Mouse (Mus musculus) lung, embryonic 15.5 days (tissue): ENCODE measurements around the gene C1qtnf6. TPM values are rescaled to one million over a fixed set of nuclear protein-coding genes. Genes with fewer than 3 reads are reported as not detected.

Source experiments
- ATAC-seq: fragments of 200-750 bp; cut with Nextera tagmentation; 2 replicates; pipeline ENCODE4 v1.8.0; 2017; ENCODE audit warnings: moderate number of reproducible peaks, borderline replicate concordance; ENCODE audit not compliant: low FRiP score, low TSS enrichment; ENCODE audit errors: extremely low read depth
- H3K27ac ChIP-seq: fragments of 300-500 bp; sonication (generic); 2 replicates; pipeline ENCODE4 v1.5.1; 2015; ENCODE audit warnings: moderate library complexity, mild to moderate bottlenecking, inconsistent platforms
- H3K27me3 ChIP-seq: fragments of 300-500 bp; sonication (generic); 2 replicates; pipeline ENCODE4 v1.6.1; 2015; ENCODE audit warnings: inconsistent platforms
- H3K36me3 ChIP-seq: fragments of 300-500 bp; sonication (generic); 2 replicates; pipeline ENCODE4 v1.6.1; 2015; ENCODE audit warnings: inconsistent platforms
- H3K4me1 ChIP-seq: fragments of 300-500 bp; sonication (generic); 2 replicates; pipeline ENCODE4 v1.6.1; 2015; ENCODE audit warnings: inconsistent platforms
- H3K4me2 ChIP-seq: fragments of 300-500 bp; sonication (generic); 2 replicates; pipeline ENCODE4 v1.6.1; 2015; ENCODE audit warnings: inconsistent platforms, mild to moderate bottlenecking, moderate library complexity
- H3K4me3 ChIP-seq: fragments of 300-500 bp; sonication (generic); 2 replicates; pipeline ENCODE4 v1.5.1; 2015; ENCODE audit warnings: mild to moderate bottlenecking, inconsistent platforms
- H3K9ac ChIP-seq: fragments of 300-500 bp; sonication (generic); 2 replicates; pipeline ENCODE4 v1.6.1; 2015; ENCODE audit warnings: inconsistent platforms
- H3K9me3 ChIP-seq: fragments of 300-500 bp; sonication (generic); 2 replicates; pipeline ENCODE4 v1.6.1; 2016; ENCODE audit warnings: inconsistent platforms
- WGBS: fragments of 180-500 bp; shearing (Covaris S2); methylation state at CpG from one replicate; pipeline ENCODE4 v1.1.7; 2015; 5-methylcytosine and 5-hydroxymethylcytosine counted together
- polyA plus RNA-seq: library from polyadenylated mRNA; unstranded; fragments of >200 nt; fragmentation: Nextera tagmentation; extraction: Ambion mirVana; gene quantifications from 2 replicates; pipeline ENCODE4 v1.2.1, GENCODE M21; 2015

The C1qtnf6 gene
- polyA plus RNA-seq, 1 experiment from 2014 or later, result 33.1 TPM

GRCm38 (mm10) chr15:78528726-78529411 is 2.3 kb downstream of the C1qtnf6 start:
- H3K27me3 ChIP-seq, result no peaks in the 10 kb centered on the region
- H3K36me3 ChIP-seq, result no peaks in the 10 kb centered on the region
- peak overlapping the region; percentile 92 for H3K27ac ChIP-seq
- peak overlapping the region; percentile 47 for H3K4me3 ChIP-seq
- peak overlapping the region; percentile 61 for H3K9ac ChIP-seq
- no peaks in the 10 kb centered on the region for H3K9me3 ChIP-seq
- peak; percentile 6 for ATAC-seq
- 14% methylated on average over 11 of the region's 11 CpGs for WGBS
- peak overlapping the region; percentile 75 for H3K4me2 ChIP-seq
- H3K4me1 ChIP-seq, result peaks cover 55% of the 10 kb centered on the region

DNA sequence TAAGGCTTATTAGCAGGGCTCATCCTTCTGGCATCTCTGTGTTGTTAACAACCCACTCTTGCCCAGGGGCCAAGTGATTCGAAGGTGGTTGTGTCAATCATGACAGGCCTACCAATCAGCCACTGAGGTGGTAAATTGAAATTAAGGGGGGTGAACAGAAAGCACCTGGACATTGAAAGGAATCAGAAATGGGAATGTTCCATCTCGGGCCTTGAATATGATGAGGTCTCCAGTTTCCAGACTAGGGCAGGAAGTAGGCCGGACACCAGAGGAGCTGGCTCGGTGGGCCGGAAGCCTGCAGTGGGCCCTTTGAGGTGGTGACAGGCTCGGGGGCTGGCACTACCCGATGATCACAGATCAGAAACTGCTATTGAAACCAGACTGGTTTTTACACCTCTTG is 3.2 kb downstream of the C1qtnf6 start:
- no peak for ATAC-seq
- Histone ChIP-seq H3K27me3 (no peaks in the 10 kb centered on the region), H3K4me2 (peak overlapping the region; percentile 75), H3K27ac (0 out of 2 replicates have a peak overlapping the region, but pooled peaks have one; percentile 92), H3K4me1 (peaks cover 52% of the 10 kb centered on the region), H3K36me3 (no peaks in the 10 kb centered on the region), H3K9ac (0 out of 2 replicates have a peak overlapping the region, but pooled peaks have one; percentile 13), H3K9me3 (no peaks in the 10 kb centered on the region), H3K4me3 (no peak overlapping the region)
- 48% methylated on average over 7 of the region's 7 CpGs for WGBS

- peaks cover 20% of the 10 kb centered on the region for H3K4me1 ChIP-seq
- H3K27ac ChIP-seq, result no peak overlapping the region
These were observed 7.1 kb downstream of the C1qtnf6 start for GRCm38 (mm10) chr15:78524163-78524562.

DNA sequence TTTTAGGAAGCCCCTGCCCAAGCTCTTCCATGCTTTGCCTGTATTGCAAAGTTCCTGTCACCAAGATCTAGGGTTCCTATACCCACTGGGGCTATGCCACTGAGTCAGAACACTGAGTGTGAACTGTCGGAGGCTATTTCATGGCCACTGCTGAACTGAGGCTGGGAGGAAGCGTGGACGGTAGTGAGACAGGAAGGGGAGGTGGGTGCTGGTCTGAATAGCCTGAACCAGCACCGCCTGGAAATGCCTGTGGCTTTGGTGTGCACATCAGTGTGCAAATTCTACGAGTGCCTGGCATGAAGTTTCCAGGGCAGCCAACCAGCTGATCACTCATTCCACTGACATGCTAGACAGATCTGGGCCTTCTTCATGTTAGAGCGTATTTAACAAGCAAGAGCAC is 9.3 kb downstream of the C1qtnf6 start:
- no peaks in the 10 kb centered on the region for H3K27me3 ChIP-seq
- H3K36me3 ChIP-seq, result no peaks in the 10 kb centered on the region
- ATAC-seq, result no peak
- H3K4me2 ChIP-seq, result no peak overlapping the region
- H3K9ac ChIP-seq, result no peak overlapping the region
- no peaks in the 10 kb centered on the region for H3K9me3 ChIP-seq
- no peak overlapping the region for H3K27ac ChIP-seq
- no peak overlapping the region for H3K4me3 ChIP-seq
- 57% methylated on average over 6 of the region's 6 CpGs for whole genome bisulfite sequencing
- H3K4me1 ChIP-seq, result no peaks in the 10 kb centered on the region

More at GRCm38 (mm10) chr15:78524163-78524562, 7.1 kb downstream of the C1qtnf6 start:
- Histone ChIP-seq H3K36me3 (no peaks in the 10 kb centered on the region), H3K9me3 (no peaks in the 10 kb centered on the region), H3K27me3 (no peaks in the 10 kb centered on the region), H3K4me3 (no peak overlapping the region), H3K9ac (no peak overlapping the region), H3K4me2 (no peak overlapping the region)
- no peak for ATAC-seq
- WGBS, result 87% methylated on average over 5 of the region's 5 CpGs

DNA sequence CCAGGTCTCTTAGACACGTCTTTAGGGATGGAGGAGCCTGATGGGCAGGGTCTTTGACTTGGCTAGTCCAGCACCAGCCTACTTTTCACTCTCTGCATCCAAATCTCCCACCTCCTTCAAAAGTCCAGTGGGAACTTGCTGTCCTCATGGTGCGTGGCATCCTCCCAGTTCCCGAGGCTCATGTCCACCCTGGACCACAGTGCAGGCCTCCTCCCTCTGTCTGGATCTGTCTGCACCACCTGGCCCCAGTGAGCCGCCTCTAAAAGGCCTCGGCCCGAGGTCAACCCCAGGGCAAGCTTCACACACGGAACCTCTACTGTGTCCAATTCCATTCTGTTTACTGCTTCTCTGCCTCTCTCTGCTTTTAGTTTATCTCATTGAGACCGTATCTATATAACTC is 9.9 kb downstream of the C1qtnf6 start:
- H3K27me3 ChIP-seq, result no peaks in the 10 kb centered on the region
- H3K9ac ChIP-seq, result no peak overlapping the region
- H3K27ac ChIP-seq, result no peak overlapping the region
- WGBS, result 52% methylated on average over 8 of the region's 8 CpGs
- no peak overlapping the region for H3K4me3 ChIP-seq
- no peaks in the 10 kb centered on the region for H3K36me3 ChIP-seq
- H3K4me1 ChIP-seq, result no peaks in the 10 kb centered on the region
- H3K4me2 ChIP-seq, result no peak overlapping the region
- no peaks in the 10 kb centered on the region for H3K9me3 ChIP-seq
- no peak for ATAC-seq

DNA sequence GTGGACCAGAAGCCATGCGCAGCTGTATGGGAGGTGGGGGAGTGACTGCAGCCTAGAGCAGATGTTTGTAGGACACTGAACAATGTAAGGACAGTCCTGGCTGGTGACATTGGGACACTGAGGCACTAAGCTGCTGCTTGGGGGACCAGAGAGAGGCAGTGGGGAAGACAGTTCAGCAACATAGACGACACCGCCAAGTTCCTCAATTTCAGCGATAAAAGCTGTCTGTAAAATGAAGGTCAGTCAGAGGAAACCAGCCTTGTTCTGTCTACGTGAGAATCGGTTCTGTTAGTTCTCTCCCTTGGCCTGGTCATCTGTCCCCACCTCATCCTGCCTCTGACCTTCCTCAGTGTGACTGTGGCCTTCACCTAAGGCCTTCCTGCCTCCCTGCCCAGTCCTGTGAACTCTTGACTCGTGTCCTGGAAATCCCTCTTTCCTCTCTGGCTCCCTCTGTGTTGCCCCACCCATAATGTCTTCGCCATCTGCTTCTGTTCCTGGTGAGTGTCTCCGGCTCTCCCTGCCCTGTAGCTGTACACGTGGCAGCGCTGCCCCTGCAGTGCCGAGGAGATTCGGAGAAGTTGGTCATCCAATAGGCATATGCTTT is 11.0 kb downstream of the C1qtnf6 start:
- Histone ChIP-seq H3K9ac (no peak overlapping the region), H3K9me3 (no peaks in the 10 kb centered on the region), H3K27me3 (no peaks in the 10 kb centered on the region), H3K4me2 (no peak overlapping the region), H3K27ac (no peak overlapping the region), H3K4me1 (no peaks in the 10 kb centered on the region), H3K36me3 (no peaks in the 10 kb centered on the region), H3K4me3 (no peak overlapping the region)
- WGBS, result 62% methylated on average over 13 of the region's 13 CpGs
- no peak for ATAC-seq

DNA sequence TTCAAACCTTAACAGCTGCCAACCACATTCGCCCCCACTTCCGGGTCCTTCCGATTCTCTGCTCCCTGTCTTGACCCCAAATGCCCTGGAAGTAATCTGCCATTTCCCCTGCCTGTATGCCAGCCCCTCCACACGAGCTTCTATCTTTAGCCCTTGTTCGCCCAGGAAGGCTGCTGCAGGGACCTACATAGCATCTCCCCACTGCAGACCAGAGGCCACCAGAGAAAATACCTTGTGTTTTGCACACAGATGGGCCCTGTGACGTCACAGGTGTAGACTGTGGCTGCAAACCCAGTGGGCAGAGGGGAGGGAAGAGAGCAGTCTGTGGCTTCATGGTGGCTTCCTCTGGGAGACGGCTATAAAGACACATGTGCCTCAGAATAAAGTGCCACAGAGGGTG is 13.0 kb downstream of the C1qtnf6 start:
- H3K27ac ChIP-seq, result no peak overlapping the region
- H3K9me3 ChIP-seq, result no peaks in the 10 kb centered on the region
- H3K4me2 ChIP-seq, result no peak overlapping the region
- no peak for ATAC-seq
- H3K27me3 ChIP-seq, result no peaks in the 10 kb centered on the region
- 55% methylated on average over 7 of the region's 7 CpGs for WGBS
- H3K4me3 ChIP-seq, result no peak overlapping the region
- H3K9ac ChIP-seq, result no peak overlapping the region
- no peaks in the 10 kb centered on the region; the same call in 1 of the 2 replicates for H3K4me1 ChIP-seq
- no peaks in the 10 kb centered on the region for H3K36me3 ChIP-seq

GRCm38 (mm10) chr15:78515759-78516158 is 15.5 kb downstream of the C1qtnf6 start:
- no peaks in the 10 kb centered on the region for H3K27me3 ChIP-seq
- no peak for ATAC-seq
- no peaks in the 10 kb centered on the region for H3K9me3 ChIP-seq
- WGBS, result 78% methylated on average over 6 of the region's 6 CpGs
- H3K4me1 ChIP-seq, result no peaks in the 10 kb centered on the region; the same call in 1 of the 2 replicates
- H3K9ac ChIP-seq, result no peak overlapping the region
- no peak overlapping the region for H3K4me2 ChIP-seq
- no peak overlapping the region for H3K27ac ChIP-seq
- no peak overlapping the region for H3K4me3 ChIP-seq
- H3K36me3 ChIP-seq, result no peaks in the 10 kb centered on the region

DNA sequence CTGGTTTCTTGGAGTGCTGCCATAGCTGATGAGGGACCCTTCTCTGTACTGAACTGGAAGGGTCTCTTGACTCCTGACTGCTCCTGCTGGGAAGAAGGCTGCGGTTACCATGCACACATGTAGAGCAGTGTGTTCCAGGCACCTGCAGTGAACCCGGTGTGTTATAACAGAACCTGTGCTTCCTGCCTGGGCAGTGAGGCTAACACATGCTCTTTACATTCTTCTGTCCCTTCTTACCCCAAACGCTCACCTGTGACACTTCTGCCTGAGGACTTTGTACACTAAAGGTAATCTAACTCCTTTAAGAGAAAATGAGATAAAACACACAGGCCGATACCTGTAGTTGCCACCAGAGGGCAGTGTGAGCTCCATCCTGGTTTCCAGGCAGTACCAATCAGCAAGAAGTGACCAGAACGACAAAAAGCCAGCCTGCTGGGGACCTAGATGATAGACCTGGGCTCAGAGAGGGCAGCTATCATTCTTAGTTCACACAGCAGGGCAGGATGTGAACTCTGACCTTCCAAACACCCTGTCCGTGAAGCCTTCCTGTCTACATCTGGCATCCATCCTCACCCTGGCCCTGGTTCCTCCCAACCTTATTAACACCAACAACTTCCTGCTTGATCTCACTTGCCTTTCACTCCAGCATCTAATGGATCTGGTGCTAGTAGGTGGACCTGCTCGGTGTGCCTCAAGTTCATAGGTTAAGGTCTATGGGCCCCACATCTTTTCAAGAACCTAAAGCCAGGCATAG is 16.6 kb downstream of the C1qtnf6 start:
- WGBS, result 21% methylated on average over 7 of the region's 7 CpGs
- Histone ChIP-seq H3K27ac (no peak overlapping the region), H3K9ac (no peak overlapping the region), H3K4me3 (no peak overlapping the region), H3K4me2 (no peak overlapping the region), H3K36me3 (no peaks in the 10 kb centered on the region), H3K27me3 (no peaks in the 10 kb centered on the region), H3K9me3 (no peaks in the 10 kb centered on the region), H3K4me1 (peaks cover 10% of the 10 kb centered on the region)
- ATAC-seq, result peak; percentile 50; the same call in 1 of the 2 replicates

DNA sequence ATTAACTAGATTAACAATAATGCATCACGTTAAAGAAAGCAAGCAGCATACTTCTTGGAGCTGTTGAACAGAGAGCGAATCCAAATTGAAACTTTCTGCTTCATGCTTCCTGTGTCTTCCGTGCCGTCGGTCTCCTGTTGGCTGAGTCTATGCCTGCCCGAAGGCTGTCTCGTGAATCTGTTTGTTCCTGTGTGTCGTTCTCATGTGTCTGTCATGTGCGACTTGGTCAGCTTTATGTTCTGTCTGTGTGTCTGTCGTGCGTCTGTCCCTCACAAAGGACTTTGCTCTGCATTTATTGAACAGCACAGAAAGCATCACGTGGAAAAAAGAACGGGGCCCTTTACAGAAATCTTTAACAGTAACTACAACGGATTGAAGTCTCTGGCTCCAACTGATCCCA is 18.2 kb downstream of the C1qtnf6 start:
- Histone ChIP-seq H3K9ac (no peak overlapping the region), H3K4me1 (peaks cover 10% of the 10 kb centered on the region), H3K9me3 (no peaks in the 10 kb centered on the region), H3K27me3 (no peaks in the 10 kb centered on the region), H3K27ac (no peak overlapping the region), H3K4me3 (no peak overlapping the region), H3K36me3 (no peaks in the 10 kb centered on the region), H3K4me2 (no peak overlapping the region)
- no peak for ATAC-seq
- 76% methylated on average over 14 of the region's 14 CpGs for WGBS

GRCm38 (mm10) chr15:78511951-78512350 is 19.3 kb downstream of the C1qtnf6 start:
- WGBS, result 55% methylated on average over 7 of the region's 7 CpGs
- Histone ChIP-seq H3K4me2 (no peak overlapping the region), H3K4me1 (peaks cover 10% of the 10 kb centered on the region), H3K4me3 (no peak overlapping the region), H3K27ac (no peak overlapping the region), H3K9ac (no peak overlapping the region), H3K27me3 (no peaks in the 10 kb centered on the region), H3K36me3 (no peaks in the 10 kb centered on the region), H3K9me3 (no peaks in the 10 kb centered on the region)
- no peak for ATAC-seq

- H3K27ac ChIP-seq, result peak overlapping the region; percentile 6; the same call in 1 of the 2 replicates
- WGBS, result 69% methylated on average over 6 of the region's 6 CpGs
- peaks cover 10% of the 10 kb centered on the region for H3K4me1 ChIP-seq
- no peaks in the 10 kb centered on the region for H3K27me3 ChIP-seq
- H3K36me3 ChIP-seq, result no peaks in the 10 kb centered on the region
- no peak overlapping the region for H3K9ac ChIP-seq
- no peak overlapping the region for H3K4me2 ChIP-seq
- no peak overlapping the region for H3K4me3 ChIP-seq
- no peak for ATAC-seq
- H3K9me3 ChIP-seq, result no peaks in the 10 kb centered on the region
These were observed 20.5 kb downstream of the C1qtnf6 start for GRCm38 (mm10) chr15:78510736-78511135.
